Mouse (Mus musculus): ENCODE measurements at regions not wholly inside any gene's neighbourhood (a gene's known extent, or its start where the extent isn't known, plus 50 kb on each side); places are given as distances from the start of the nearest gene placed in this dataset.

DNA sequence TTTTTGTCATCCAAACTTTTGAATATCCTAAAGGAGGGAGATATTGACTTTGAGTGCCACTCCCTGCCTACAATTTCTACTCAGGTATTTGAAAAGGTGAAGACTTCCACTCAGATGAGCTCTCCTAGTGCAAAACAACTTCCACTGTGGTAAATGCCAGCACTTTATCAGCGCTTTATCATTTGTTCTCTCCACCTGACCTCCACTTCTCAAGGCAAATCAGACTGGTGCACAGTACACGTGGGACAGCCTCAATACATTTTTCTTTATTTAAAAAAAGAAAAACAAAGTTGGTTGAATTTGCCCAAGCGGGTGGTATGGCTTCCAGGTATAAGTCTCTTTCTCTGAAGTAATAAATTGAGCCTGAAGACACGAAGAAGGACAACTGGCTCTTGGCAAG lies 114.2 kb downstream of the Bcl2l11 start:
- TF ChIP-seq MYOD1 (IDR thresholded peaks at IDR 0.05; ENCODE audit: control insufficient read depth in 1 of 3, insufficient read length in 2 of 3, low read depth in 2 of 3) (no peak), POLR2A (IDR thresholded peaks at IDR 0.05; ENCODE audit: insufficient read length, low read depth) (no peak), USF1 (IDR thresholded peaks at IDR 0.05; ENCODE audit: low read depth) (no peak), POLR2AphosphoS2 (IDR thresholded peaks at IDR 0.05; ENCODE audit: insufficient read length, low read depth) (no peak), MAX (IDR thresholded peaks at IDR 0.05; ENCODE audit: low read depth) (no peak)
